Mouse (Mus musculus) liver, embryonic 11.5 days (tissue): ENCODE data around the gene Zbtb17. TPM values are rescaled to one million over a fixed set of nuclear protein-coding genes. Genes with fewer than 3 reads are reported as not detected.

Experiments
- ATAC-seq: fragments of 200-750 bp; cut with Nextera tagmentation; replicated peaks from 2 replicates; pipeline ENCODE4 v1.8.0; 2017; ENCODE audit warnings: moderate number of reproducible peaks, mild to moderate bottlenecking, moderate TSS enrichment, moderate library complexity; ENCODE audit not compliant: low FRiP score
- DNase-seq: peaks from one replicate; pipeline ENCODE4 v3.0.0-alpha.2; 2017; ENCODE audit warnings: low spot score
- H3K27ac ChIP-seq: fragments of 300-500 bp; sonication (generic); 2 replicates; pipeline ENCODE4 v1.5.1; 2014; ENCODE audit warnings: mild to moderate bottlenecking, low read depth, low read length, control low read depth
- H3K27me3 ChIP-seq: fragments of 300-500 bp; sonication (generic); replicated peaks from 2 replicates; pipeline ENCODE4 v1.6.1; 2014; ENCODE audit warnings: low read length, mixed read lengths; ENCODE audit not compliant: control insufficient read depth, insufficient read depth
- H3K36me3 ChIP-seq: fragments of 300-500 bp; sonication (generic); 2 replicates; pipeline ENCODE4 v1.6.1; 2014; ENCODE audit warnings: mild to moderate bottlenecking, low read length, moderate library complexity, mixed read lengths; ENCODE audit not compliant: control insufficient read depth, insufficient read depth
- H3K4me1 ChIP-seq: fragments of 300-500 bp; sonication (generic); replicated peaks from 2 replicates; pipeline ENCODE4 v1.6.1; 2014; ENCODE audit warnings: low read length, mixed read lengths; ENCODE audit not compliant: control insufficient read depth, insufficient read depth
- H3K4me2 ChIP-seq: fragments of 300-500 bp; sonication (generic); 2 replicates; pipeline ENCODE4 v1.6.1; 2014; ENCODE audit warnings: mild to moderate bottlenecking, control low read depth, moderate library complexity
- H3K4me3 ChIP-seq: fragments of 300-500 bp; sonication (generic); 2 replicates; pipeline ENCODE4 v1.5.1; 2014; ENCODE audit warnings: low read depth, low read length, control low read depth
- H3K9ac ChIP-seq: fragments of 300-500 bp; sonication (generic); 2 replicates; pipeline ENCODE4 v1.6.1; 2014; ENCODE audit warnings: low read depth, low read length, control low read depth
- H3K9me3 ChIP-seq: fragments of 300-500 bp; sonication (generic); 2 replicates; pipeline ENCODE4 v1.6.1; 2016; ENCODE audit warnings: low read length, inconsistent platforms, mixed read lengths; ENCODE audit not compliant: control insufficient read depth
- WGBS: fragments of 180-500 bp; shearing (Covaris S2); extraction: QIAGEN DNeasy Blood & Tissue Kit; methylation state at CpG from one replicate; pipeline ENCODE4 v1.1.7; 2014; 5-methylcytosine and 5-hydroxymethylcytosine counted together
- polyA plus RNA-seq: library from polyadenylated mRNA; unstranded; fragments of >200 nt; fragmentation: Nextera tagmentation; extraction: Ambion mirVana; gene quantifications from 2 replicates; pipeline ENCODE4 v1.2.1, GENCODE M21; 2014

Zbtb17 gene
- polyA plus RNA-seq, 1 experiment from 2014 or later = 24.3 TPM

- 87% methylated on average over 6 of the region's 6 CpGs for WGBS
- Histone ChIP-seq H3K4me2 (no peak overlapping the region), H3K27me3 (no peaks in the 10 kb centered on the region), H3K36me3 (peaks cover 72% of the 10 kb centered on the region), H3K9ac (no peak overlapping the region), H3K4me3 (no peak overlapping the region), H3K27ac (no peak overlapping the region), H3K9me3 (no peaks in the 10 kb centered on the region), H3K4me1 (no peaks in the 10 kb centered on the region; the same call in 1 of the 2 replicates)
- no peak for ATAC-seq
- DNase-seq = no peak
Measured at GRCm38 (mm10) chr4:141467581-141467927, 23.1 kb downstream of the Zbtb17 start.

- DNase-seq (no peak), ATAC-seq (no peak)
- no peak overlapping the region for H3K9ac ChIP-seq
- 74% methylated on average over 10 of the region's 10 CpGs for WGBS
- H3K4me3 ChIP-seq = no peak overlapping the region
- H3K27ac ChIP-seq = no peak overlapping the region
- H3K36me3 ChIP-seq = peaks cover 75% of the 10 kb centered on the region
- no peaks in the 10 kb centered on the region for H3K27me3 ChIP-seq
- no peak overlapping the region for H3K4me2 ChIP-seq
- no peaks in the 10 kb centered on the region; the same call in 1 of the 2 replicates for H3K4me1 ChIP-seq
- no peaks in the 10 kb centered on the region for H3K9me3 ChIP-seq
Measured at GRCm38 (mm10) chr4:141468576-141468975, 24.1 kb downstream of the Zbtb17 start.

- Histone ChIP-seq H3K4me2 (no peak overlapping the region), H3K27ac (no peak overlapping the region)
- 93% methylated on average over 9 of the region's 9 CpGs for WGBS
Measured at GRCm38 (mm10) chr4:141469343-141469742, 24.9 kb downstream of the Zbtb17 start.

GRCm38 (mm10) chr4:141471491-141471890, 27.0 kb downstream of the Zbtb17 start:
- Histone ChIP-seq H3K4me1 (no peaks in the 10 kb centered on the region; the same call in 1 of the 2 replicates), H3K9me3 (no peaks in the 10 kb centered on the region), H3K4me3 (no peak overlapping the region), H3K27ac (no peak overlapping the region), H3K9ac (no peak overlapping the region), H3K4me2 (no peak overlapping the region), H3K36me3 (peaks cover 77% of the 10 kb centered on the region), H3K27me3 (no peaks in the 10 kb centered on the region)
- DNase-seq (no peak), ATAC-seq (no peak)
- WGBS = 97% methylated on average over 16 of the region's 16 CpGs

More at GRCm38 (mm10) chr4:141469343-141469742, 24.9 kb downstream of the Zbtb17 start:
- Histone ChIP-seq H3K4me3 (no peak overlapping the region), H3K9me3 (no peaks in the 10 kb centered on the region), H3K36me3 (peaks cover 77% of the 10 kb centered on the region), H3K27me3 (no peaks in the 10 kb centered on the region), H3K4me1 (no peaks in the 10 kb centered on the region; the same call in 1 of the 2 replicates), H3K9ac (no peak overlapping the region)
- ATAC-seq (no peak), DNase-seq (no peak)

- Histone ChIP-seq H3K4me3 (no peak overlapping the region), H3K36me3 (peaks cover 78% of the 10 kb centered on the region), H3K4me2 (no peak overlapping the region), H3K4me1 (no peaks in the 10 kb centered on the region; the same call in 1 of the 2 replicates), H3K27ac (no peak overlapping the region), H3K9me3 (no peaks in the 10 kb centered on the region), H3K27me3 (no peaks in the 10 kb centered on the region), H3K9ac (no peak overlapping the region)
- ATAC-seq (no peak), DNase-seq (no peak)
- WGBS = 87% methylated on average over 32 of the region's 32 CpGs
Measured at GRCm38 (mm10) chr4:141472641-141473321, 28.3 kb downstream of the Zbtb17 start.

- H3K4me3 ChIP-seq = no peak overlapping the region
- H3K9me3 ChIP-seq = no peaks in the 10 kb centered on the region
- no peaks in the 10 kb centered on the region for H3K27me3 ChIP-seq
- ATAC-seq (no peak), DNase-seq (no peak)
- H3K4me1 ChIP-seq = no peaks in the 10 kb centered on the region; the same call in 1 of the 2 replicates
- no peak overlapping the region for H3K27ac ChIP-seq
- H3K9ac ChIP-seq = no peak overlapping the region
- WGBS = 91% methylated on average over 19 of the region's 19 CpGs
- H3K4me2 ChIP-seq = no peak overlapping the region
- H3K36me3 ChIP-seq = peaks cover 88% of the 10 kb centered on the region
Measured at GRCm38 (mm10) chr4:141474431-141474830, 30.0 kb downstream of the Zbtb17 start.

GRCm38 (mm10) chr4:141477681-141478102, 33.2 kb downstream of the Zbtb17 start:
- H3K27ac ChIP-seq = no peak overlapping the region

GRCm38 (mm10) chr4:141478225-141478624, 33.8 kb downstream of the Zbtb17 start:
- Histone ChIP-seq H3K9me3 (no peaks in the 10 kb centered on the region), H3K4me3 (no peak overlapping the region), H3K9ac (no peak overlapping the region), H3K4me1 (no peaks in the 10 kb centered on the region; the same call in 1 of the 2 replicates), H3K4me2 (no peak overlapping the region), H3K27me3 (no peaks in the 10 kb centered on the region), H3K27ac (no peak overlapping the region), H3K36me3 (peaks cover 82% of the 10 kb centered on the region)
- no peak for ATAC-seq
- 88% methylated on average over 23 of the region's 23 CpGs for WGBS
- no peak for DNase-seq

More at GRCm38 (mm10) chr4:141477681-141478102, 33.2 kb downstream of the Zbtb17 start:
- Histone ChIP-seq H3K4me1 (no peaks in the 10 kb centered on the region; the same call in 1 of the 2 replicates), H3K4me3 (no peak overlapping the region), H3K4me2 (no peak overlapping the region), H3K9me3 (no peaks in the 10 kb centered on the region), H3K9ac (no peak overlapping the region), H3K36me3 (peaks cover 85% of the 10 kb centered on the region), H3K27me3 (no peaks in the 10 kb centered on the region)
- 82% methylated on average over 16 of the region's 16 CpGs for WGBS
- DNase-seq (no peak), ATAC-seq (no peak)

- no peak for ATAC-seq
- 94% methylated on average over 32 of the region's 32 CpGs for WGBS
- H3K27me3 ChIP-seq = no peaks in the 10 kb centered on the region
- no peak overlapping the region for H3K4me2 ChIP-seq
- no peak overlapping the region for H3K27ac ChIP-seq
- no peaks in the 10 kb centered on the region for H3K4me1 ChIP-seq
- no peak overlapping the region for H3K4me3 ChIP-seq
- DNase-seq = no peak
- H3K9ac ChIP-seq = no peak overlapping the region
- no peaks in the 10 kb centered on the region for H3K9me3 ChIP-seq
- H3K36me3 ChIP-seq = peaks cover 80% of the 10 kb centered on the region
Measured at GRCm38 (mm10) chr4:141478794-141479193, 34.3 kb downstream of the Zbtb17 start.
